Mouse (Mus musculus): ENCODE measurements around the gene Rtn2.

DNA sequence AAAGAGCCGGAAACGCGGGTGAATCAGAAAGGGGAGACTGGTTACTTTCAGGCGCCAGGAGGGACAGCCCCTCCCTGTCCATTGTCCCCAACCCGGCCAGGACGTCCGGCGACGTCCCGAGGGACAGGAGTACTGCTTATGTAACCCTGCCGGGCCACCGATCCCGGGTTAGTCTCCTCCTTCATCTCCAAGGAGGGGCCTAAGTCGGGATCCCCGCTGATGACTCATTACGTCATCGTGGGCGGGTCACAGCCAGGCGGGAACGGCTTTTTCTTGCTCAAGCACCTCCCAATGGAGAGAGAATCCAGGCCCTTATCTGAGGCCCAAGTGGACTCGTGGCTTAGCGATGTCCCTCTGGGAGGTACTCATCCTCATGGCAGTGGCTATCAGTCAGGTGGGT is 44.7 kb downstream of the Rtn2 start:
- no peak for TF ChIP-seq MAFK (IDR thresholded peaks at IDR 0.05; ENCODE audit: insufficient read depth, low read depth, low read length)
- TF ChIP-seq HCFC1 (IDR thresholded peaks at IDR 0.05; ENCODE audit: borderline replicate concordance, insufficient read depth, low read length), result no peak
